Mouse (Mus musculus) hindbrain, embryonic 10.5 days (tissue): ENCODE measurements around the gene Tfec. TPM values are rescaled to one million over a fixed set of nuclear protein-coding genes. Genes with fewer than 3 reads are reported as not detected.

Source experiments
- DNase-seq: peaks from one replicate; pipeline ENCODE4 v3.0.0-alpha.2; 2017; ENCODE audit warnings: low spot score
- H3K27ac ChIP-seq: fragments of 300-500 bp; sonication (generic); 2 replicates; pipeline ENCODE4 v1.5.1; 2016; ENCODE audit warnings: mild to moderate bottlenecking, moderate library complexity
- H3K27me3 ChIP-seq: fragments of 300-500 bp; sonication (generic); 2 replicates; pipeline ENCODE4 v1.6.1; 2016; ENCODE audit warnings: mild to moderate bottlenecking; ENCODE audit not compliant: poor library complexity, insufficient read depth, severe bottlenecking
- H3K36me3 ChIP-seq: fragments of 300-500 bp; sonication (generic); 2 replicates; pipeline ENCODE4 v1.6.1; 2016; ENCODE audit warnings: mild to moderate bottlenecking, moderate library complexity
- H3K4me1 ChIP-seq: fragments of 300-500 bp; sonication (generic); replicated peaks from 2 replicates; pipeline ENCODE4 v1.6.1; 2016; ENCODE audit warnings: mild to moderate bottlenecking
- H3K4me3 ChIP-seq: fragments of 300-500 bp; sonication (generic); 2 replicates; pipeline ENCODE4 v1.5.1; 2016; ENCODE audit warnings: mild to moderate bottlenecking, moderate library complexity
- H3K9me3 ChIP-seq: fragments of 300-500 bp; sonication (generic); 2 replicates; pipeline ENCODE4 v1.6.1; 2016; ENCODE audit warnings: mild to moderate bottlenecking, moderate library complexity
- WGBS: fragments of 180-500 bp; shearing (Covaris S2); methylation state at CpG from one replicate; pipeline ENCODE4 v1.1.7; 2016; 5-methylcytosine and 5-hydroxymethylcytosine counted together
- polyA plus RNA-seq: library from polyadenylated mRNA; unstranded; fragments of >200 nt; fragmentation: Nextera tagmentation; extraction: Ambion mirVana; gene quantifications from 2 replicates; pipeline ENCODE4 v1.2.1, GENCODE M21; 2016

Gene Tfec
- polyA plus RNA-seq: 1.4 and 2.1 TPM in 2 replicates

GRCm38 (mm10) chr6:16898251-16898862, at the start of gene Tfec:
Tfec (minus strand) TSS chr6:16898441.
- Histone ChIP-seq H3K4me3 (no peak within 1 kb of the TSS), H3K27ac (no peak within 1 kb of the TSS), H3K36me3 (no peaks in the 10 kb centered on the region), H3K27me3 (no peaks in the 10 kb centered on the region), H3K9me3 (no peaks in the 10 kb centered on the region), H3K4me1 (no peaks in the 10 kb centered on the region)
- WGBS: 85% methylated on average over 7 of the region's 7 CpGs
- no peak for DNase-seq

DNA sequence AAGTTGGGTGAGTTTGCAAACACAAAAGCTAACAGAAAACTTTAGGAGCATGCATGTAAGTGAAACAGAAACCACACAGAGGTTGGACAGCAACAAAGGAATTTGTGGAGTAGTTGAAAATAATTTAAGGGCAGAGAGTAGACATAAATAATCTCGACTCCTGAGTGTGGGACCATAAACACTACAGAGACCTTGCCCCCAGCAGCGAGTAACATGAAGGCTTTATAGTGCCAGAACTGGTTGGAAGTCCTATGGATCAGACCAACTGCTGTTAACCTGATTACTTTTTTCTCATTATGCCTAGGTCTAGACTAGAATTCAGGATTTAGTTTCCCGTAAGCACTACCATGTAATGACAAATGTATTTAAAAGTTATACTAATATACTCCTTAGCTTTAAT, 49.6 kb upstream of the Tfec start:
- Histone ChIP-seq H3K27me3 (no peaks in the 10 kb centered on the region), H3K4me3 (no peak overlapping the region), H3K27ac (no peak overlapping the region), H3K4me1 (no peaks in the 10 kb centered on the region), H3K36me3 (no peaks in the 10 kb centered on the region), H3K9me3 (no peaks in the 10 kb centered on the region)
- no peak for DNase-seq
- 82% methylated on average over 3 of the region's 3 CpGs for WGBS

DNA sequence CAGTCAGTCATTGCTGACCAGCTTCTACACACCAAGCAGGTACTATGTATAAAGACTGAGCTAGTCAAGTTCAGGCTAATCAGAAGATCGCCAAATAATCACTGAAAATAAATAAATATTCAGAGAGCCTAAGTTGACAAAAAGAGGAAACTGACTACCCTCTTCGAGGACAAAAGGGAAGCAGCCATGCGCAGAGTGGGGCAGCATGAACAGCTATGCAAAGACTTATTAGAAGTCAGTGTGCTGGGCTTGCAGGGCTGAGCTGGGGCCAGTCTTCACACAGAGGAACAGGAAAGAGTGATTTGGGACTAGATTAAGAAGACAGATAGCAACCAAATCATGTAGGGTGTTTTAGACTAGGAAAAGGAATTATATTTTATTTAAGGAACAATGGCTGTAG, 45.3 kb upstream of the Tfec start:
- WGBS: 82% methylated on average over 3 of the region's 3 CpGs
- Histone ChIP-seq H3K36me3 (no peaks in the 10 kb centered on the region), H3K9me3 (no peaks in the 10 kb centered on the region), H3K27ac (no peak overlapping the region), H3K27me3 (no peaks in the 10 kb centered on the region), H3K4me1 (no peaks in the 10 kb centered on the region), H3K4me3 (no peak overlapping the region)
- DNase-seq: no peak

DNA sequence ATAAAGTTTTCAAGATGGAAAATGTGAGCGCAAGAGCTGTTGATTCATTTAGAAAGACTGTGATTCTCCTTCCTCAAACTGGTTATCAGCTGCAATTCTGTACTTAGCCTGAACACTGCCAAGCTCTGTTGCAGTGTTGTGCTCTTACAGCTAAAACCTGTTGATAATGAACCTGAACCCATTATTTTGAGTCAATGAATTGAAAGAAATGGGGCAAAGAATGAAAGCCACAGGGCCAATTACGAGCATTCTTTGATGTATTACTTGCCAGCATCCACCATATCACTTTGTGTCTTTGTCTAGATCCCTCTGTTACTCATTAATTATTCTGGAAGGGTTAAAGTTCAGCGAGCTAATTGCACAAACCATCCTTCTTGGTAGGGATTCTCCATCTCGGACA, 44.2 kb upstream of the Tfec start:
- Histone ChIP-seq H3K9me3 (no peaks in the 10 kb centered on the region), H3K4me1 (no peaks in the 10 kb centered on the region), H3K27me3 (no peaks in the 10 kb centered on the region), H3K4me3 (no peak overlapping the region), H3K36me3 (no peaks in the 10 kb centered on the region), H3K27ac (no peak overlapping the region)
- 72% methylated on average over 4 of the region's 4 CpGs for WGBS
- no peak for DNase-seq

GRCm38 (mm10) chr6:16931059-16931458, 32.8 kb upstream of the Tfec start:
- no peaks in the 10 kb centered on the region for H3K36me3 ChIP-seq
- 84% methylated on average over 6 of the region's 6 CpGs for WGBS
- H3K27ac ChIP-seq: no peak overlapping the region
- no peak for DNase-seq
- H3K9me3 ChIP-seq: no peaks in the 10 kb centered on the region
- H3K4me1 ChIP-seq: no peaks in the 10 kb centered on the region
- H3K27me3 ChIP-seq: no peaks in the 10 kb centered on the region
- no peak overlapping the region for H3K4me3 ChIP-seq

GRCm38 (mm10) chr6:16920111-16920656, 21.9 kb upstream of the Tfec start:
- no peaks in the 10 kb centered on the region for H3K27me3 ChIP-seq

GRCm38 (mm10) chr6:16891819-16892218, 6.4 kb downstream of the Tfec start:
- WGBS: 80% methylated on average over 5 of the region's 5 CpGs
- Histone ChIP-seq H3K9me3 (no peaks in the 10 kb centered on the region), H3K36me3 (no peaks in the 10 kb centered on the region), H3K27me3 (no peaks in the 10 kb centered on the region), H3K27ac (no peak overlapping the region), H3K4me1 (no peaks in the 10 kb centered on the region), H3K4me3 (no peak overlapping the region)
- no peak for DNase-seq

More at GRCm38 (mm10) chr6:16920111-16920656, 21.9 kb upstream of the Tfec start:
- Histone ChIP-seq H3K4me1 (no peaks in the 10 kb centered on the region), H3K27ac (no peak overlapping the region), H3K9me3 (no peaks in the 10 kb centered on the region), H3K4me3 (no peak overlapping the region), H3K36me3 (no peaks in the 10 kb centered on the region)
- WGBS: 54% methylated on average over 2 of the region's 2 CpGs
- no peak for DNase-seq

GRCm38 (mm10) chr6:16883537-16884307, 14.5 kb downstream of the Tfec start:
- WGBS: 80% methylated on average over 5 of the region's 5 CpGs
- no peaks in the 10 kb centered on the region for H3K36me3 ChIP-seq
- DNase-seq: no peak

GRCm38 (mm10) chr6:16874021-16874542, 24.2 kb downstream of the Tfec start:
- WGBS: 85% methylated on average over 2 of the region's 2 CpGs
- Histone ChIP-seq H3K27me3 (no peaks in the 10 kb centered on the region), H3K27ac (no peak overlapping the region), H3K36me3 (no peaks in the 10 kb centered on the region), H3K9me3 (no peaks in the 10 kb centered on the region), H3K4me3 (no peak overlapping the region), H3K4me1 (no peaks in the 10 kb centered on the region)
- DNase-seq: no peak

More at GRCm38 (mm10) chr6:16883537-16884307, 14.5 kb downstream of the Tfec start:
- no peaks in the 10 kb centered on the region for H3K4me1 ChIP-seq
- no peak overlapping the region for H3K27ac ChIP-seq
- H3K27me3 ChIP-seq: no peaks in the 10 kb centered on the region
- H3K9me3 ChIP-seq: peaks cover 3% of the 10 kb centered on the region; the same call in 1 of the 2 replicates
- H3K4me3 ChIP-seq: no peak overlapping the region

- WGBS: 55% methylated on average over 2 of the region's 2 CpGs
Measured at GRCm38 (mm10) chr6:16870067-16870466, 28.2 kb downstream of the Tfec start.

GRCm38 (mm10) chr6:16868314-16868713, 29.9 kb downstream of the Tfec start:
- DNase-seq: no peak
- no peaks in the 10 kb centered on the region for H3K4me1 ChIP-seq
- H3K9me3 ChIP-seq: no peaks in the 10 kb centered on the region
- H3K4me3 ChIP-seq: no peak overlapping the region
- H3K36me3 ChIP-seq: no peaks in the 10 kb centered on the region
- H3K27ac ChIP-seq: no peak overlapping the region
- WGBS: 80% methylated on average over 2 of the region's 2 CpGs
- no peaks in the 10 kb centered on the region for H3K27me3 ChIP-seq

More at GRCm38 (mm10) chr6:16870067-16870466, 28.2 kb downstream of the Tfec start:
- no peaks in the 10 kb centered on the region for H3K4me1 ChIP-seq
- H3K9me3 ChIP-seq: no peaks in the 10 kb centered on the region
- DNase-seq: no peak
- H3K36me3 ChIP-seq: no peaks in the 10 kb centered on the region
- H3K27me3 ChIP-seq: no peaks in the 10 kb centered on the region
- no peak overlapping the region for H3K27ac ChIP-seq
- H3K4me3 ChIP-seq: no peak overlapping the region

DNA sequence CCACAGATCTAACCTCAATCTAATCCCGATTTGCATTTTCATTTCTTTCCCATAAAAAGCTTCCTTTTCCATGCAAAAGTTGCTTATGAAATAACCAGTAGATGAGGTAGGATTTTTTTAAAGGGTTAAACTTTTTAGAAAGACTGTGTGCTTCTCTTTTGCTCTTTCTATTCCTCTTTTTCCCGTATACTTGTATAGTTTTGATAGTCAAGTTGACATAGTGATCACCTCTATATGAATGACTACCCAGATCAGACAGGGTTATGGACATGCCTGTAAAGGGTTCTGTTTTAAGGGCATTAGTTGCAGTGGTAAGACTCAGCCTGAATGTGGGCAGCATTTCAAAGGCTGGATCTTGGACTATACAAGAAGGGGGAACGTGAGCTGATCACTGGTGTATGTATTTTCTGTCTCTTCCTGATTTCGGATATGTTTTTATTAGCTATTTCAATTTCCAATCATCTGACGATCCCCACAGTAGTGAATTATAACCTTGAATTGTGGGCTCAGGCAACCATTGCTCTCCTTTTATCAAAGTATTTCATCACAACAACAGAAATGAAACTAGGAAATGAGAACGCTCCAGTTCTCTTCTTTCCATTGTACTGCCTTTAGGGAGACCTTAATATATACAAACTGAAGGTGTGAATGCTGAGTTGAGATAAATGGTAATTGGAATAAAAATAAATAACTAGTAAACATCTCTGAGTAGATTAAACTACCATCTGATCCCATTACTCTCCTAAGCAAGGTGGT, 35.3 kb downstream of the Tfec start:
- Histone ChIP-seq H3K4me1 (no peaks in the 10 kb centered on the region), H3K36me3 (no peaks in the 10 kb centered on the region), H3K27me3 (no peaks in the 10 kb centered on the region), H3K9me3 (no peaks in the 10 kb centered on the region), H3K4me3 (no peak overlapping the region), H3K27ac (no peak overlapping the region)
- no peak for DNase-seq
- 93% methylated on average over 6 of the region's 6 CpGs for WGBS
